Mouse (Mus musculus): ENCODE results near the gene Wscd2.

GRCm38 (mm10) chr5:113591166-113591565, 101.0 kb downstream of the Wscd2 start:
- TF ChIP-seq HCFC1 (IDR thresholded peaks at IDR 0.05; ENCODE audit: borderline replicate concordance, insufficient read depth, low read length), result no peak
- no peak for TF ChIP-seq ZNF384 (IDR thresholded peaks at IDR 0.05; ENCODE audit: low read depth, low read length)
- no peak for TF ChIP-seq ZC3H11A (IDR thresholded peaks at IDR 0.05; ENCODE audit: borderline replicate concordance, low read depth, low read length)
- TF ChIP-seq CHD2 (IDR thresholded peaks at IDR 0.05; ENCODE audit: low read depth, low read length), result no peak
